Mouse (Mus musculus) midbrain, embryonic 16.5 days (tissue): Measurements from ENCODE around the gene Pkn1. TPM values are rescaled to one million over a fixed set of nuclear protein-coding genes. Genes with fewer than 3 reads are reported as not detected.

Experiments used
- ATAC-seq: fragments of 200-750 bp; cut with Nextera tagmentation; 2 replicates; pipeline ENCODE4 v1.8.0; 2017; ENCODE audit warnings: moderate TSS enrichment
- H3K27ac ChIP-seq: fragments of 300-500 bp; sonication (generic); 2 replicates; pipeline ENCODE4 v1.5.1; 2014; ENCODE audit warnings: mild to moderate bottlenecking, low read length, mixed read lengths
- H3K27me3 ChIP-seq: fragments of 300-500 bp; sonication (generic); 2 replicates; pipeline ENCODE4 v1.6.1; 2014; ENCODE audit warnings: low read depth, low read length, mixed read lengths; ENCODE audit not compliant: control insufficient read depth, insufficient read depth
- H3K36me3 ChIP-seq: fragments of 300-500 bp; sonication (generic); 2 replicates; pipeline ENCODE4 v1.6.1; 2014; ENCODE audit warnings: mild to moderate bottlenecking, low read length, moderate library complexity, mixed read lengths; ENCODE audit not compliant: control insufficient read depth, insufficient read depth
- H3K4me1 ChIP-seq: fragments of 300-500 bp; sonication (generic); 2 replicates; pipeline ENCODE4 v1.6.1; 2014; ENCODE audit warnings: mild to moderate bottlenecking, low read length, mixed read lengths; ENCODE audit not compliant: control insufficient read depth, insufficient read depth
- H3K4me2 ChIP-seq: fragments of 300-500 bp; sonication (generic); 2 replicates; pipeline ENCODE4 v1.6.1; 2014; ENCODE audit warnings: mild to moderate bottlenecking, low read length, mixed read lengths
- H3K4me3 ChIP-seq: fragments of 300-500 bp; sonication (generic); 2 replicates; pipeline ENCODE4 v1.5.1; 2014; ENCODE audit warnings: low read depth, mild to moderate bottlenecking, low read length, moderate library complexity, mixed read lengths
- H3K9ac ChIP-seq: fragments of 300-500 bp; sonication (generic); 2 replicates; pipeline ENCODE4 v1.6.1; 2014; ENCODE audit warnings: low read depth, low read length, mixed read lengths
- H3K9me3 ChIP-seq: fragments of 300-500 bp; sonication (generic); replicated peaks from 2 replicates; pipeline ENCODE4 v1.6.1; 2014; ENCODE audit warnings: mild to moderate bottlenecking, low read length, mixed read lengths; ENCODE audit not compliant: control insufficient read depth, poor library complexity, severe bottlenecking
- WGBS: fragments of 180-500 bp; shearing (Covaris S2); extraction: QIAGEN DNeasy Blood & Tissue Kit; methylation state at CpG from one replicate; pipeline ENCODE4 v1.1.7; 2014; 5-methylcytosine and 5-hydroxymethylcytosine counted together
- polyA plus RNA-seq: library from polyadenylated mRNA; unstranded; fragments of >200 nt; fragmentation: Nextera tagmentation; extraction: Ambion mirVana; gene quantifications from 2 replicates; pipeline ENCODE4 v1.2.1, GENCODE M21; 2015

Gene Pkn1
- polyA plus RNA-seq, 1 experiment from 2014 or later, result 27.4 TPM

- H3K27ac ChIP-seq, result no peak overlapping the region; the same call in 1 of the 2 replicates
- H3K9me3 ChIP-seq, result no peaks in the 10 kb centered on the region
- H3K27me3 ChIP-seq, result no peaks in the 10 kb centered on the region
- peak overlapping the region; percentile 64 for H3K4me3 ChIP-seq
- WGBS, result 43% methylated on average over 10 of the region's 10 CpGs
- peak overlapping the region; percentile 74 for H3K4me2 ChIP-seq
- H3K9ac ChIP-seq, result peak overlapping the region; percentile 83
- H3K36me3 ChIP-seq, result no peaks in the 10 kb centered on the region; the same call in 1 of the 2 replicates
- no peak for ATAC-seq
- peaks cover 12% of the 10 kb centered on the region for H3K4me1 ChIP-seq
Measured at GRCm38 (mm10) chr8:83653662-83654017, 45.3 kb downstream of the Pkn1 start.

GRCm38 (mm10) chr8:83652744-83653661, 46.0 kb downstream of the Pkn1 start:
- Histone ChIP-seq H3K27ac (peak overlapping the region; percentile 72), H3K4me2 (peak overlapping the region; percentile 74), H3K36me3 (no peaks in the 10 kb centered on the region; the same call in 1 of the 2 replicates), H3K9ac (peak overlapping the region; percentile 83), H3K4me1 (peaks cover 12% of the 10 kb centered on the region), H3K9me3 (no peaks in the 10 kb centered on the region), H3K27me3 (no peaks in the 10 kb centered on the region), H3K4me3 (peak overlapping the region; percentile 64)
- ATAC-seq, result peak; percentile 57
- WGBS, result 2% methylated on average over 44 of the region's 46 CpGs

GRCm38 (mm10) chr8:83652030-83652743, 46.8 kb downstream of the Pkn1 start, which contains the start of gene Gipc1:
Gene Gipc1 (plus strand): TSS chr8:83652677.
- H3K27ac ChIP-seq, result peak within 1 kb of the TSS; percentile 82
- peak; percentile 96 for ATAC-seq
- peaks cover 12% of the 10 kb centered on the region for H3K4me1 ChIP-seq
- H3K9ac ChIP-seq, result peak within 1 kb of the TSS; percentile 83
- no peaks in the 10 kb centered on the region for H3K36me3 ChIP-seq
- no peaks in the 10 kb centered on the region for H3K27me3 ChIP-seq
- no peaks in the 10 kb centered on the region for H3K9me3 ChIP-seq
- H3K4me2 ChIP-seq, result peak within 1 kb of the TSS; percentile 74
- 4% methylated on average over 35 of the region's 50 CpGs for WGBS
- H3K4me3 ChIP-seq, result peak within 1 kb of the TSS; percentile 64

- WGBS, result 94% methylated on average over 6 of the region's 6 CpGs
- Histone ChIP-seq H3K4me2 (no peak overlapping the region), H3K9ac (no peak overlapping the region), H3K4me1 (peaks cover 12% of the 10 kb centered on the region), H3K27me3 (no peaks in the 10 kb centered on the region), H3K9me3 (no peaks in the 10 kb centered on the region), H3K36me3 (no peaks in the 10 kb centered on the region), H3K4me3 (no peak overlapping the region), H3K27ac (no peak overlapping the region)
- ATAC-seq, result no peak
Measured at GRCm38 (mm10) chr8:83649699-83650098, 49.3 kb downstream of the Pkn1 start.

- Histone ChIP-seq H3K4me1 (peaks cover 4% of the 10 kb centered on the region), H3K36me3 (no peaks in the 10 kb centered on the region), H3K27ac (no peak overlapping the region), H3K4me3 (no peak overlapping the region), H3K9ac (no peak overlapping the region), H3K27me3 (no peaks in the 10 kb centered on the region), H3K9me3 (no peaks in the 10 kb centered on the region), H3K4me2 (no peak overlapping the region)
- ATAC-seq, result no peak
- 86% methylated on average over 4 of the region's 4 CpGs for WGBS
Measured at GRCm38 (mm10) chr8:83648031-83648430, 50.9 kb downstream of the Pkn1 start.

GRCm38 (mm10) chr8:83647511-83647910, 51.5 kb downstream of the Pkn1 start:
- Histone ChIP-seq H3K27me3 (no peaks in the 10 kb centered on the region), H3K4me2 (no peak overlapping the region), H3K27ac (no peak overlapping the region), H3K36me3 (no peaks in the 10 kb centered on the region), H3K4me1 (peaks cover 4% of the 10 kb centered on the region), H3K9me3 (no peaks in the 10 kb centered on the region), H3K4me3 (no peak overlapping the region), H3K9ac (no peak overlapping the region)
- no peak for ATAC-seq
- 95% methylated on average over 11 of the region's 11 CpGs for WGBS

- Histone ChIP-seq H3K4me2 (no peak overlapping the region), H3K9me3 (no peaks in the 10 kb centered on the region), H3K4me1 (no peaks in the 10 kb centered on the region), H3K27ac (no peak overlapping the region), H3K36me3 (no peaks in the 10 kb centered on the region), H3K27me3 (no peaks in the 10 kb centered on the region), H3K4me3 (no peak overlapping the region), H3K9ac (no peak overlapping the region)
- WGBS, result 74% methylated on average over 5 of the region's 5 CpGs
- ATAC-seq, result no peak
Measured at GRCm38 (mm10) chr8:83639649-83640048, 59.3 kb downstream of the Pkn1 start.

- no peaks in the 10 kb centered on the region for H3K36me3 ChIP-seq
- no peaks in the 10 kb centered on the region for H3K9me3 ChIP-seq
- 72% methylated on average over 4 of the region's 4 CpGs for WGBS
- no peak overlapping the region for H3K9ac ChIP-seq
- no peaks in the 10 kb centered on the region for H3K4me1 ChIP-seq
- no peak overlapping the region for H3K4me3 ChIP-seq
- no peak overlapping the region for H3K27ac ChIP-seq
- no peaks in the 10 kb centered on the region for H3K27me3 ChIP-seq
- no peak for ATAC-seq
- H3K4me2 ChIP-seq, result no peak overlapping the region
Measured at GRCm38 (mm10) chr8:83638856-83639255, 60.1 kb downstream of the Pkn1 start.
